Mouse (Mus musculus): Measurements from ENCODE around the gene Acsf3.

- TF ChIP-seq GATA1 (IDR thresholded peaks at IDR 0.05; ENCODE audit: low read length) (no peak), TAL1 (IDR thresholded peaks at IDR 0.05; ENCODE audit: low read length) (no peak)
Observed at GRCm38 (mm10) chr8:122742471-122742870, 32.8 kb upstream of the Acsf3 start.
